Mouse (Mus musculus) frontal cortex, adult 2 months (tissue): ENCODE data around the gene Pde10a. TPM values are rescaled to one million over a fixed set of nuclear protein-coding genes. Genes with fewer than 3 reads are reported as not detected.

ENCODE experiments used
- DNase-seq, 2 experiments: peaks; one replicate each; pipeline ENCODE4 v3.0.0; 2022; ENCODE audit warnings: low spot score in 1 of 2; ENCODE audit errors: extremely low spot score in 1 of 2
- polyA plus RNA-seq: library from polyadenylated mRNA; depleted of rRNA; stranded (reverse); fragments of >200 nt; gene quantifications from 2 replicates; pipeline ENCODE4 v1.2.3, GENCODE M21; 2012

Pde10a gene
- polyA plus RNA-seq, 1 experiment = 31.8 TPM

DNA sequence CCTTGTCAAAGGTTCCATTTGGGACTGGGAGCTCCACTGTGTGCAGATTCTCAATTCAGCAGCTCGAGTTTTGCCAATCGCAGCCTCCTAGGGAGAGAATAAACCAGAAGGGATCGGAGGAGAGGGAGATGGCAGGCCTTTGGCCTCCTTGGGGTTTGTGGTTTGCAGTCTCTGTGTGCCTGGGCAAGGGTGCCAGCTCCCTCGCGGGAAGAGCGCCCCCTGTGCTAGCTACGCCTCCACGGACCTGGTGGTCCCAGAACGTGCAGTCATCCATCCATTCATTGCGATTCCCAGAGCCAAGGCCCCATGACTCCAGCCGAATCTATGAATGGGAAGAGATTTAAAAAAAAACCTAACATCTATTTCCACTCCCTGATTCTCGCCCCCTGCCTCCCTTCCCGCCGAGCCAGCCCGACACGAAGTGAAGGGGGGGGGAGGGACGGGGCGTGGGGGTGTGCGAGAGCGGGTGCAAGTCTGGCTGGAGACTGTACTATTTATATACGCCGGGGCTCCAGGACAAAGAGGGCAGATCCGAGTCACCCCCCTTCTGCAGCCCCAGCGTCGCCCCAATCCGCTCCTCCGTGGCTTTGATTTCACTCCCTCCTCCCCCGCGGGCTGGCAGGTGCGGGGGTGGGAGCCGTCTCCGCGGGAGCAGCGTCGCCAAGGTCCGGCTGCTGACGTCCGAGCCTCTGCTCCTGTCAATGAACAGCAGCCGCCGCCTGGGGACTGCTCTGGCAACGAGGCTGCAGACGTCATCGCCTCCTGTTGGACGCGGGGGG is 596 bp upstream of the Pde10a start:
- DNase-seq = peak; percentile 77 to 92

GRCm38 (mm10) chr17:8525971-8526740 is 984 bp downstream of the Pde10a start:
- DNase-seq = peak in 1 of 2 experiments; percentile 42

DNA sequence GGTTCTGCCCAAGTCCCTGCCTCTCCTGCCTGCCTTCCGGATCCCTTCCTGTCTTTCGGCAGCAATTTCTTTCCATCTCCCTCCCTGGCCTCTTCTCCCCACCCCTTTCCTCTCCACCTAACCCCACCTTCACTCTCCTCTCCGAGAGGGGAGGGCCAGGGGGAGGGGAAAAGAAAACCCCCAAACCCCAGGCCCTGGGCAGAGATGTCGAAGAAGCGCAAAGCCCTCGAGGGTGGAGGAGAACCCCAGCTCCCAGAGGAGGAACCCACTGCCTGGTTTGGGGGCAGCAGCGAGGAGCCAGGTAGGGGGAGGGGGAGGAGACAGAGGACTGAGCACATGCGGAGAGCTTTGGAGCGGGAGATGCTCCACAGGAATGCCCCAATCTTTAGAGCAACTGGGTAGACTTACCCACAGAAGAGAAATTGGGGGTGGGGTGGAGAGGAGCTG is 1.7 kb downstream of the Pde10a start:
- DNase-seq = peak in 1 of 2 experiments; percentile 48

- no peak for DNase-seq
These were observed 3.5 kb downstream of the Pde10a start for GRCm38 (mm10) chr17:8528641-8529040.

DNA sequence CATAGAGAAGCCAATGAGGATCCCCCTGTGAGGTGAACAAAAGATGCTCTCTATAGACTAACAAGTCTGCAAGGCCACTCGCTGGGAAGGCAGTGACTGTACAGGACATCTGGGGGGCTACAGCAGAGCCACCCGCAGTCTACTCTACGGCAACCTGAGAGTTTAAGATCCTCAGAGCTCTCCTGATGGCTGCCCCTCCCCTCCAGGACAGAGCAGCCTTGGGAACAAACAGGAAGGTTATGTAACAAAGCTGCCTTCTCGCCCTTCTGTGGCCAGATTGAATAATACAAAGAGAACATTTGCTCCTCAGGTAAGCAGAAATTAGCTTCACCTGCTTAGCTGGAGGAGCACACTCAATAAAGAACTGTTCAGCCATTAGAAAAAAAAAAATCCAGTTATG is 7.4 kb downstream of the Pde10a start:
- no peak for DNase-seq

DNA sequence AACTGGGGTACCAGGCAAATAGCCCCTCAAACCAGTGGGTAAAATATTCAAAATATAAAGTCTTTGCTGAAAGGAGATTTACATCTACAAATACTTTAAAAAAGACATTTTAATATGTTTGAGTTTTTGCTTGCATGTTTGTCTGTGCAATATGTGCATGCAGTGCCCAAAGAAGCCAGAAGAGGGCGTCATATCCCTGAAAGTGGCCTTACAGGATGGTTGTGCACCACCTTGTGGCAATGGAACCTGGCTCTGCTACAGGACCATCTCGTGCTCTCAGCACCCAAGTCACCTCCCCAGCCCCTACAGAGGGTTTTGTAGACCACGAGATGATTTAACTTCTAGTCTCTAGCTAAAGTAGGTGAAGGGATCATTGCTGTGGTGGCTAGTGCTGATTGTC is 8.7 kb downstream of the Pde10a start:
- DNase-seq = no peak

DNA sequence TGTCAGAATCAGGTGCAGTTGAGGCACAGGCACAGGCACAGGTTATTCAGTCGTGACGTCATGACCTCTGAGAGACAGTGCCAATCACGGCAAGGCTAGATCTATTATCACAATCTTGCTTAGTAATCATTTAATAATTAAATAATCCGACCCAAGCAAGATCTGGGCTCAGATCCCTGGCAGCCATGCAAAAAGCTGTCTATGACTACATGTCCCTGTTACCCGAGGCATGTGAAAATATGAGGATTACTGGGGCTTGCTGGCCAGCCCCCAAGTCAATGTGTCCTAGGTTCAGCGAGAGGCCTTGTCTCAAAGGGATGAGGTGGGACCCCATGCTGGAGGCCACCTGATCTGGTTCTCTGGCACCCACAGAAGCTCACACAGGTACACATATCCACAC is 11.3 kb downstream of the Pde10a start:
- no peak for DNase-seq

DNA sequence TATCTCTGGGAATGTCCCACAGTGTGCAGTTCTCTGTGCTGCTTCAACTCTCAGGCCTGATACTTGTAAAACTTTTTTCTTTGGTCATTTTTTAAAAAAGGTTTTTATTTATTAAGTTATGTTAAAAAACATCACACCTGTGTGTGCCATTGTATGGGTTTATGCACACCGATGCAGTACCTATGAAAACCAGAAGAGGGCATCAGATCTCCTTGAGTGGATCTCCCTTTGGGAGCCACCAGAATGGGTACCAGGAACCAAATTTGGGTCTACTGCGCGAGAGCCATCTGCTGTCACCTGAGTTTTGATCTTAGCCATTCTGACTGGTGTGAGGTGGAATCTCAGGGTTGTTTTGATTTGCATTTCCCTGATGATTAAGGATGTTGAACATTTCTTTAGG is 12.9 kb downstream of the Pde10a start:
- no peak for DNase-seq

GRCm38 (mm10) chr17:8541974-8542538 is 16.9 kb downstream of the Pde10a start:
- no peak for DNase-seq

DNA sequence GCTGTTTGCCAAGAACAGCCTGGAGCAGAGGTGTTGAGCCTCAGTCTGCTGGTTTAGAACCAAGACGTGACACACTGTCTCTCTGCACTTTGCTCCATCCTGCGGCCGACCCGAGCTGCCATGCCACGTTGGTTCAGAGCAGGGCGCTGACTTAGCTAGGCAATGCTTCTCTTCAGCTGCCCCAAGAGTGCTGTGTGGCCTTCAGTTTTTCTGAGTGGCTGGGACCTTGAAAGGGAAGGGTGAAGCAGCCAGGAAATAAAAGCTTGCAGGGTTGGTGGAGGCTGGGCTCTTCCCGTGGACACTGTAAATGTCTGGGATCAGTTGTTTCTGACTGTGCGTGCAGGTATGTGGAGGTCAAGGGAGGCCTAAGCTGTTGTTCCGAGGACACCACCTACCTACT is 21.2 kb downstream of the Pde10a start:
- DNase-seq = no peak

DNA sequence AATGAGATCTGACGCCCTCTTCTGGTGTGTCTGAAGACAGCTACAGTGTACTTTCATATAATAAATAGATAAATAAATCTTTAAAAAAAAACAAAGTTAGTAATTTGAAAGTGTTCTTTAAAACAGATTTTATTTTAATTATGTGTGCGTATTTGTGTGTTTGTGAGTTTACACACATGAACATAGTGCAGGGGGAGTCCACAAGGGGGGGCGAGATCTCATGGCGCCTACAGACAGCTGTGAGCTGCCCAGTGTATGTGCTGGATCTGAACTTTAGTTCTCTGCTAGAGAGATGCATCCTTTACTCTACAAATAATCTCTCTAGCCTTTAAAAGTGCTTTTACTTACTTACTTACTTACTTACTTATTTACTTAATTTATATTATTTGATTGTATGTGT is 23.6 kb downstream of the Pde10a start:
- DNase-seq = no peak

GRCm38 (mm10) chr17:8551641-8552040 is 26.5 kb downstream of the Pde10a start:
- DNase-seq = no peak

- DNase-seq = no peak
These were observed 27.3 kb downstream of the Pde10a start for GRCm38 (mm10) chr17:8552346-8553035.

- DNase-seq = no peak
These were observed 28.4 kb downstream of the Pde10a start for GRCm38 (mm10) chr17:8553601-8554000.

GRCm38 (mm10) chr17:8554219-8554618 is 29.0 kb downstream of the Pde10a start:
- no peak for DNase-seq

- DNase-seq = no peak
These were observed 30.6 kb downstream of the Pde10a start for GRCm38 (mm10) chr17:8555785-8556184.

DNA sequence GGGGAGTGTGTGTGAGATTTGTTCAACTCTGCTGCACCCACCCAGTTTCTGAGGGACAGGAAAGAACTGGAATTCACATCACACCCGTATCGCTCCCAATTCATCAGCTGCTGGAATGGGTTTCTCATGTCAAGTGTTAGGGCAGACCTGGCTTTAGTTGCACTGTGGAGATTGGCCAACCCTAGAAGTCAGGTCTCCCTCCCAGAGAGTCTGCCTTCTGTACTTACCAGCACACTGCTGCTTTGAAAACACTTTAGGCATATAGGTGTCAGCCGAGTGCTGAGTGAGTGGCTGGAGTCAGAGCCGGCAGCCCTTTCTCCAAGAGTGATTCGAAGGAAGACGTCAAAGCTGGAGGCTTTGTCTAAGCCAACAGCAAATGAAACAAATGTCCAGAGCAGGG is 31.1 kb downstream of the Pde10a start:
- no peak for DNase-seq

DNA sequence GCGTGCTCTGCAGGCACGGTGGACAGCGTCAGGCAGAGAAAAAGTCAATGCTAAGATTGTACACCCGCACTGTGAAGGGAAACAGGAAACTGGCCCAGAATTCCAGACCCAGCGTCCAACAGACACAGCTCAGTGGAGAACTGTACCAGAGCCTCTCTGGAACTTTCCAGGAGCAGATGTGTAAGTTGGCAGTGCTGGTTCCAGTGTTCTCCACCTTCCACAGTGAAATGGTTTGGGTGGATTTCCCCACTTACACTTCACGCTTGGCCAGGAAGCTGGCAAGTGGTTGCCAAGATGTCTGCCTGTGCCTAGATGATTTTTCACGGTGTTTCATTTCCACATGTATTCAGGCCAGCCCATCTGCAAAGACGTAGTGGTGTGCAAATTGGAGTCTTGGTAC is 32.8 kb downstream of the Pde10a start:
- no peak for DNase-seq

GRCm38 (mm10) chr17:8562101-8562885 is 37.1 kb downstream of the Pde10a start:
- no peak for DNase-seq

DNA sequence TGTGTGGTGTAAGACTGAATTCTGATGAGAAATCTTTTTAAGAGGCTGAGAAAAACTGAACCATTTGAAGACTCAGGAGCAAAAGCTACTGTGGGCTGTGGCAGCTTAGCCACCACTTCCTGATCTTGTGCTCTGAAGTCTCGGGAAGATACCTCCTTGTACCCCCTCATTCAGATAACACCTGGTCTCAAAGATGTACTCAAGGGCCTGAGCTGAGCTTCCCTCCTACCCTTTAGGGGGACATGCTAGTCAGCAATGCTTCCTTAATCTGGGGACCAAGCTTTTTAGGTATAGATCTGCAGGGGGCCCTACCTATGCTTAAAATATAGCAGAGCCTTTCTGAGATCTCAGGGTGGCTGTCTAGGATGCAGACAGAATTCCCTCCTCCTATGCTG is 37.7 kb downstream of the Pde10a start:
- DNase-seq = no peak
